Mouse (Mus musculus) cortical plate, adult 2 months (tissue): ENCODE measurements at regions not wholly inside any gene's neighbourhood (a gene's known extent, or its start where the extent isn't known, plus 50 kb on each side); places are given as distances from the start of the nearest gene placed in this dataset.

ENCODE experiments used
- H3K27ac ChIP-seq: fragments of 200-500 bp; 2 replicates; pipeline ENCODE4 v1.5.1; 2012; ENCODE audit warnings: low read length, control low read depth, inconsistent platforms; ENCODE audit not compliant: insufficient read depth
- H3K4me1 ChIP-seq: fragments of 200-500 bp; 2 replicates; pipeline ENCODE4 v1.6.1; 2011; ENCODE audit warnings: low read length; ENCODE audit not compliant: control insufficient read depth, insufficient read depth
- H3K4me3 ChIP-seq: fragments of 200-500 bp; 2 replicates; pipeline ENCODE4 v1.5.1; 2011; ENCODE audit warnings: mild to moderate bottlenecking, low read length, control low read depth; ENCODE audit not compliant: insufficient read depth
- CTCF ChIP-seq: fragments of 200-500 bp; IDR thresholded peaks from 2 replicates; pipeline ENCODE4 v1.5.1; 2011; ENCODE audit warnings: mild to moderate bottlenecking, control low read depth, low read length; ENCODE audit not compliant: insufficient read depth; ENCODE audit errors: extremely low read depth
- POLR2A ChIP-seq: fragments of 200-500 bp; IDR thresholded peaks from 2 replicates; pipeline ENCODE4 v1.6.1; 2011; ENCODE audit warnings: mild to moderate bottlenecking, low read length, control low read depth; ENCODE audit not compliant: insufficient read depth; ENCODE audit errors: extremely low read depth

- no peak overlapping the region for H3K4me3 ChIP-seq
- no peak overlapping the region for H3K27ac ChIP-seq
- H3K4me1 ChIP-seq, result no peaks in the 10 kb centered on the region
- TF ChIP-seq CTCF (no peak), POLR2A (no peak)
These were observed 206.4 kb upstream of the Spdye4c start for GRCm38 (mm10) chr2:128384612-128385011.

- no peak overlapping the region for H3K4me3 ChIP-seq
- TF ChIP-seq POLR2A, result no peak
- no peak for TF ChIP-seq CTCF
- no peak overlapping the region for H3K27ac ChIP-seq
- no peaks in the 10 kb centered on the region for H3K4me1 ChIP-seq
These were observed 204.0 kb upstream of the Spdye4c start for GRCm38 (mm10) chr2:128386846-128387621.

GRCm38 (mm10) chr2:128387851-128388471, 203.0 kb upstream of the Spdye4c start:
- Histone ChIP-seq H3K4me1 (no peaks in the 10 kb centered on the region), H3K27ac (no peak overlapping the region), H3K4me3 (no peak overlapping the region)
- TF ChIP-seq CTCF (no peak), POLR2A (no peak)

GRCm38 (mm10) chr2:128388883-128389470, 202.0 kb upstream of the Spdye4c start:
- Histone ChIP-seq H3K4me3 (no peak overlapping the region), H3K27ac (no peak overlapping the region), H3K4me1 (no peaks in the 10 kb centered on the region)
- TF ChIP-seq CTCF (no peak), POLR2A (no peak)

- Histone ChIP-seq H3K27ac (no peak overlapping the region), H3K4me3 (no peak overlapping the region), H3K4me1 (no peaks in the 10 kb centered on the region)
- no peak for TF ChIP-seq CTCF
- no peak for TF ChIP-seq POLR2A
These were observed 198.7 kb upstream of the Spdye4c start for GRCm38 (mm10) chr2:128392344-128392743.

GRCm38 (mm10) chr2:128393401-128393800, 197.6 kb upstream of the Spdye4c start:
- no peak for TF ChIP-seq CTCF
- no peak for TF ChIP-seq POLR2A

GRCm38 (mm10) chr2:128393921-128394320, 197.1 kb upstream of the Spdye4c start:
- no peak for TF ChIP-seq CTCF
- no peak for TF ChIP-seq POLR2A

More at GRCm38 (mm10) chr2:128393401-128393800, 197.6 kb upstream of the Spdye4c start:
- Histone ChIP-seq H3K4me1 (no peaks in the 10 kb centered on the region), H3K4me3 (no peak overlapping the region), H3K27ac (no peak overlapping the region)

GRCm38 (mm10) chr2:128395308-128396007, 195.6 kb upstream of the Spdye4c start:
- TF ChIP-seq POLR2A (no peak), CTCF (no peak)
- Histone ChIP-seq H3K4me1 (no peaks in the 10 kb centered on the region), H3K27ac (no peak overlapping the region), H3K4me3 (no peak overlapping the region)

More at GRCm38 (mm10) chr2:128393921-128394320, 197.1 kb upstream of the Spdye4c start:
- Histone ChIP-seq H3K27ac (no peak overlapping the region), H3K4me1 (no peaks in the 10 kb centered on the region), H3K4me3 (no peak overlapping the region)

GRCm38 (mm10) chr2:128396008-128396346, 195.0 kb upstream of the Spdye4c start:
- Histone ChIP-seq H3K4me1 (no peaks in the 10 kb centered on the region), H3K4me3 (no peak overlapping the region), H3K27ac (no peak overlapping the region)
- TF ChIP-seq CTCF, result peak; percentile 94
- TF ChIP-seq POLR2A, result no peak
